Mouse (Mus musculus) MEL (cell line): ENCODE measurements around the gene Slc25a25. TPM values are rescaled to one million over a fixed set of nuclear protein-coding genes. Genes with fewer than 3 reads are reported as not detected.

Experiments
- DNase-seq: peaks from one replicate; pipeline ENCODE4 v3.0.0; 2011; ENCODE audit warnings: low read depth, low spot score
- H3K27ac ChIP-seq: 2 replicates; pipeline ENCODE4 v1.5.1; 2012; ENCODE audit warnings: low read depth, mild to moderate bottlenecking, control low read depth, low read length, moderate library complexity; ENCODE audit not compliant: control insufficient read depth
- H3K27me3 ChIP-seq, 2 experiments: fragments of 150-350 bp in 1 of 2; sonication (generic) in 1 of 2; 2 replicates each; pipeline ENCODE4 v1.6.1; 2012; ENCODE audit warnings: low read length in 2 of 2, mild to moderate bottlenecking in 2 of 2, improper control_type of control experiment in 1 of 2, moderate library complexity in 1 of 2; ENCODE audit not compliant: insufficient read depth in 2 of 2, control insufficient read depth in 1 of 2
- H3K36me3 ChIP-seq, 2 experiments: 2 replicates each; pipeline ENCODE4 v1.6.1; 2012 to 2014; ENCODE audit warnings: low read length in 2 of 2, improper control_type of control experiment in 1 of 2, inconsistent platforms in 1 of 2, mild to moderate bottlenecking in 1 of 2; ENCODE audit not compliant: insufficient read depth in 2 of 2, control insufficient read depth in 1 of 2
- H3K4me1 ChIP-seq, 2 experiments: fragments of 150-350 bp in 1 of 2; sonication (generic) in 1 of 2; 2 replicates each; pipeline ENCODE4 v1.6.1; 2012; ENCODE audit warnings: low read length in 2 of 2, improper control_type of control experiment in 1 of 2, mild to moderate bottlenecking in 1 of 2; ENCODE audit not compliant: insufficient read depth in 2 of 2, control insufficient read depth in 1 of 2
- H3K4me3 ChIP-seq, 2 experiments: fragments of 150-350 bp in 1 of 2; sonication (generic) in 1 of 2; 2 replicates each; pipeline ENCODE4 v1.5.1; 2012; ENCODE audit warnings: low read depth in 2 of 2, low read length in 2 of 2, mild to moderate bottlenecking in 2 of 2, moderate library complexity in 2 of 2, control low read depth in 1 of 2, improper control_type of control experiment in 1 of 2; ENCODE audit not compliant: control insufficient read depth in 1 of 2, insufficient read depth in 1 of 2
- H3K79me2 ChIP-seq: 2 replicates; pipeline ENCODE4 v1.6.1; 2012; ENCODE audit warnings: mild to moderate bottlenecking, low read length, moderate library complexity; ENCODE audit not compliant: control insufficient read depth, poor library complexity, insufficient read depth
- H3K9ac ChIP-seq: 2 replicates; pipeline ENCODE4 v1.6.1; 2012; ENCODE audit warnings: low read depth, mild to moderate bottlenecking, control low read depth, low read length, moderate library complexity; ENCODE audit not compliant: control insufficient read depth, poor library complexity, severe bottlenecking
- H3K9me3 ChIP-seq: fragments of 150-350 bp; sonication (generic); replicated peaks from 2 replicates; pipeline ENCODE4 v1.6.1; 2012; ENCODE audit warnings: mild to moderate bottlenecking, low read length, improper control_type of control experiment, moderate library complexity; ENCODE audit not compliant: insufficient read depth
- BHLHE40 ChIP-seq: IDR thresholded peaks from 2 replicates; pipeline ENCODE4 v1.6.1; 2012; ENCODE audit warnings: low read depth, mild to moderate bottlenecking, inconsistent platforms, low read length, improper control_type of control experiment, borderline replicate concordance
- CHD1 ChIP-seq: IDR thresholded peaks from 2 replicates; pipeline ENCODE4 v1.6.1; 2012; ENCODE audit warnings: low read depth, mild to moderate bottlenecking, inconsistent platforms, low read length, improper control_type of control experiment
- CHD2 ChIP-seq: IDR thresholded peaks from 2 replicates; pipeline ENCODE4 v1.6.1; 2011; ENCODE audit warnings: low read length, improper control_type of control experiment
- E2F4 ChIP-seq: IDR thresholded peaks from 2 replicates; pipeline ENCODE4 v1.6.1; 2011; ENCODE audit warnings: low read depth, low read length, improper control_type of control experiment, borderline replicate concordance
- GABPA ChIP-seq: IDR thresholded peaks from 2 replicates; pipeline ENCODE4 v1.6.1; 2012; ENCODE audit warnings: low read depth, mild to moderate bottlenecking, inconsistent platforms, low read length, improper control_type of control experiment, moderate library complexity
- HCFC1 ChIP-seq: IDR thresholded peaks from 2 replicates; pipeline ENCODE4 v1.6.1; 2012; ENCODE audit warnings: low read depth, mild to moderate bottlenecking, inconsistent platforms, low read length, improper control_type of control experiment, moderate library complexity
- JUND ChIP-seq: IDR thresholded peaks from 2 replicates; pipeline ENCODE4 v1.6.1; 2011; ENCODE audit warnings: low read depth, mild to moderate bottlenecking, improper control_type of control experiment, low read length
- KAT2A ChIP-seq: conservative IDR thresholded peaks from 2 replicates; pipeline ENCODE4 v1.6.1; 2012; ENCODE audit warnings: low read depth, low read length, improper control_type of control experiment, inconsistent platforms
- MAFK ChIP-seq: IDR thresholded peaks from 2 replicates; pipeline ENCODE4 v1.6.1; 2011; ENCODE audit warnings: low read depth, mild to moderate bottlenecking, low read length, improper control_type of control experiment, borderline replicate concordance
- MEF2A ChIP-seq: IDR thresholded peaks from 2 replicates; pipeline ENCODE4 v1.6.1; 2014; ENCODE audit warnings: low read depth, mild to moderate bottlenecking, inconsistent platforms, low read length, improper control_type of control experiment; ENCODE audit not compliant: poor library complexity, insufficient replicate concordance, severe bottlenecking; ENCODE audit errors: extremely low read depth
- MYB ChIP-seq: IDR thresholded peaks from 2 replicates; pipeline ENCODE4 v1.6.1; 2011; ENCODE audit warnings: mild to moderate bottlenecking, low read depth, low read length, improper control_type of control experiment
- NRF1 ChIP-seq: IDR thresholded peaks from 2 replicates; pipeline ENCODE4 v1.6.1; 2014; ENCODE audit warnings: low read depth, mild to moderate bottlenecking, inconsistent platforms, low read length, improper control_type of control experiment, moderate library complexity; ENCODE audit not compliant: poor library complexity, insufficient read depth, severe bottlenecking
- RAD21 ChIP-seq: IDR thresholded peaks from 2 replicates; pipeline ENCODE4 v1.6.1; 2011; ENCODE audit warnings: mild to moderate bottlenecking, low read depth, low read length, improper control_type of control experiment
- RCOR1 ChIP-seq: IDR thresholded peaks from 2 replicates; pipeline ENCODE4 v1.6.1; 2012; ENCODE audit warnings: low read depth, mild to moderate bottlenecking, inconsistent platforms, low read length, improper control_type of control experiment
- SIN3A ChIP-seq: IDR thresholded peaks from 2 replicates; pipeline ENCODE4 v1.6.1; 2012; ENCODE audit warnings: low read length, improper control_type of control experiment, inconsistent platforms
- TAL1 ChIP-seq: IDR thresholded peaks from 2 replicates; pipeline ENCODE4 v1.6.1; 2012; ENCODE audit warnings: mild to moderate bottlenecking, inconsistent platforms, low read length, moderate library complexity, mixed read lengths
- TBP ChIP-seq: IDR thresholded peaks from 2 replicates; pipeline ENCODE4 v1.8.0; 2011; ENCODE audit warnings: low read depth, low read length, improper control_type of control experiment
- TCF12 ChIP-seq: IDR thresholded peaks from 2 replicates; pipeline ENCODE4 v1.6.1; 2014; ENCODE audit warnings: low read depth, mild to moderate bottlenecking, inconsistent platforms, low read length, improper control_type of control experiment, moderate library complexity
- USF1 ChIP-seq: IDR thresholded peaks from 2 replicates; pipeline ENCODE4 v1.6.1; 2014; ENCODE audit warnings: low read depth, mild to moderate bottlenecking, inconsistent platforms, low read length, improper control_type of control experiment, moderate library complexity
- ZKSCAN1 ChIP-seq: IDR thresholded peaks from 2 replicates; pipeline ENCODE4 v1.6.1; 2012; ENCODE audit warnings: low read depth, mild to moderate bottlenecking, inconsistent platforms, low read length, improper control_type of control experiment, moderate library complexity
- ZMIZ1 ChIP-seq: IDR thresholded peaks from 2 replicates; pipeline ENCODE4 v1.6.1; 2012; ENCODE audit warnings: low read depth, mild to moderate bottlenecking, inconsistent platforms, low read length, improper control_type of control experiment, moderate library complexity
- ZNF384 ChIP-seq: IDR thresholded peaks from 2 replicates; pipeline ENCODE4 v1.6.1; 2012; ENCODE audit warnings: low read depth, mild to moderate bottlenecking, inconsistent platforms, low read length, improper control_type of control experiment
- polyA plus RNA-seq, 2 experiments: library from polyadenylated mRNA; stranded (reverse) in 1 of 2; unstranded in 1 of 2; fragments of >175 nt in 1 of 2; fragments of >200 nt in 1 of 2; gene quantifications; 2 replicates each; pipeline versions ENCODE4 v1.2.1 to v1.2.4; 2012; ENCODE audit warnings: low replicate concordance in 2 of 2, low read depth in 1 of 2; ENCODE audit not compliant: insufficient read length in 2 of 2, insufficient read depth in 1 of 2, missing spikeins in 1 of 2
- total RNA-seq: library from RNA; depleted of rRNA; stranded (reverse); fragments of 300-350 nt; gene quantifications from 2 replicates; pipeline ENCODE4 v1.2.3, GENCODE M21; 2012

Gene Slc25a25
- total and polyA plus RNA-seq, 3 experiments = 22.3 to 32.5 TPM; not detected in 1

GRCm38 (mm10) chr2:32438733-32439132, 12.5 kb downstream of the Slc25a25 start:
- Histone ChIP-seq H3K4me3 (no peak overlapping the region), H3K4me1 (no peaks in the 10 kb centered on the region)
- no peak for DNase-seq

GRCm38 (mm10) chr2:32437612-32438166, 13.6 kb downstream of the Slc25a25 start:
- Histone ChIP-seq H3K79me2 (peaks cover 51% of the 10 kb centered on the region), H3K27me3 (no peaks in the 10 kb centered on the region), H3K27ac (no peak overlapping the region), H3K9me3 (no peaks in the 10 kb centered on the region)
- TF ChIP-seq MAFK = no peak
- peak; percentile 52; the same call in 1 of the 2 replicates for TF ChIP-seq RCOR1
- TF ChIP-seq, all 39 proteins: peak for 1
- peaks cover 0 to 2% of the 10 kb centered on the region in 2 experiments; a peak in 1 of 4 replicates for H3K36me3 ChIP-seq
- H3K4me1 ChIP-seq = no peaks in the 10 kb centered on the region
- H3K4me3 ChIP-seq = no peak overlapping the region
- H3K9ac ChIP-seq = no peak overlapping the region
- DNase-seq = no peak

More at GRCm38 (mm10) chr2:32438733-32439132, 12.5 kb downstream of the Slc25a25 start:
- Histone ChIP-seq H3K27me3 (no peaks in the 10 kb centered on the region), H3K9me3 (no peaks in the 10 kb centered on the region), H3K9ac (no peak overlapping the region), H3K36me3 (no peaks in the 10 kb centered on the region; a peak in 1 of 4 replicates), H3K79me2 (peaks cover 48% of the 10 kb centered on the region), H3K27ac (no peak overlapping the region)
- no peak for TF ChIP-seq SIN3A
- TF ChIP-seq MYB = no peak
- no peak for TF ChIP-seq HCFC1
- TF ChIP-seq CHD2 = no peak
- no peak for TF ChIP-seq TAL1

GRCm38 (mm10) chr2:32436686-32437372, 14.4 kb downstream of the Slc25a25 start:
- DNase-seq = no peak
- H3K9me3 ChIP-seq = no peaks in the 10 kb centered on the region
- H3K79me2 ChIP-seq = peaks cover 45% of the 10 kb centered on the region
- peaks cover 0 to 2% of the 10 kb centered on the region in 2 experiments; a peak in 1 of 4 replicates for H3K36me3 ChIP-seq
- TF ChIP-seq CHD1 (no peak), TAL1 (no peak), RAD21 (no peak), SIN3A (no peak), GABPA (no peak), TBP (no peak), MEF2A (no peak), ZNF384 (no peak), CHD2 (no peak), KAT2A (no peak), TCF12 (no peak), NRF1 (no peak), USF1 (no peak), ZMIZ1 (no peak), JUND (no peak), E2F4 (no peak), MYB (no peak), ZKSCAN1 (no peak), BHLHE40 (no peak)
- H3K27ac ChIP-seq = no peak overlapping the region
- H3K27me3 ChIP-seq = no peaks in the 10 kb centered on the region
- H3K4me3 ChIP-seq = no peak overlapping the region
- H3K4me1 ChIP-seq = no peaks in the 10 kb centered on the region
- no peak overlapping the region for H3K9ac ChIP-seq
